Mouse (Mus musculus) inflammation-experienced regulatory T-cells, adult 16 weeks (primary cell): ENCODE results near the gene Tmem199. TPM values are rescaled to one million over a fixed set of nuclear protein-coding genes. Genes with fewer than 3 reads are reported as not detected.

Source experiments
- polyA plus RNA-seq: library from polyadenylated mRNA; unstranded; fragments of 100-300 nt; shearing (Covaris generic); gene quantifications from one replicate; pipeline ENCODE4 v1.2.1, GENCODE M21; 2017

Gene Tmem199
- 50.4 TPM for polyA plus RNA-seq

GRCm38 (mm10) chr11:78512025-78512957 lies at the start of gene Tmem199, which contains the start of gene Poldip2:
TSS of gene Tmem199 (minus strand) at chr11:78512172.
TSS of gene Poldip2 (plus strand) at chr11:78512193.

GRCm38 (mm10) chr11:78550168-78551058 lies 38.4 kb upstream of the Tmem199 start, which contains the start of gene Tmem97:
TSS of gene Tmem97 (minus strand) at chr11:78550777.

GRCm38 (mm10) chr11:78536080-78536689 lies 24.2 kb upstream of the Tmem199 start, which contains the start of the genes Tnfaip1 and Ift20:
TSS of gene Tnfaip1 (minus strand) at chr11:78536332.
TSS of gene Ift20 (plus strand) at chr11:78536361.

GRCm38 (mm10) chr11:78502909-78503650 lies 8.9 kb downstream of the Tmem199 start, which contains the start of gene Sebox:
TSS of gene Sebox (plus strand) at chr11:78503447.

GRCm38 (mm10) chr11:78499004-78499403 lies 13.0 kb downstream of the Tmem199 start, which contains the start of gene Vtn:
TSS of gene Vtn (plus strand) at chr11:78499091.

GRCm38 (mm10) chr11:78497544-78498522 lies 14.1 kb downstream of the Tmem199 start, which contains the start of gene Sarm1:
TSS of gene Sarm1 (minus strand) at chr11:78497754.

GRCm38 (mm10) chr11:78465568-78466180 lies 46.3 kb downstream of the Tmem199 start, which contains the start of gene Slc46a1:
TSS of gene Slc46a1 (plus strand) at chr11:78465697.

Other genes with a start within 250 kb of the Tmem199 start
- gene BC030499, start 221.3 kb downstream of the Tmem199 start, polyA plus RNA-seq = 0.30 TPM
- gene Spag5, start 210.6 kb downstream of the Tmem199 start, polyA plus RNA-seq = 2.6 TPM
- gene Aldoc, start 189.2 kb downstream of the Tmem199 start, polyA plus RNA-seq = 13.5 TPM
- gene Pigs, start 183.8 kb downstream of the Tmem199 start, polyA plus RNA-seq = 148 TPM
- gene Unc119, start 168.7 kb downstream of the Tmem199 start, polyA plus RNA-seq = 33.6 TPM
- gene Foxn1, start 125.6 kb downstream of the Tmem199 start, polyA plus RNA-seq = not detected
- gene Slc13a2, start 90.0 kb downstream of the Tmem199 start, polyA plus RNA-seq = not detected
- 2.4 TPM for gene Slc46a1, start 46.5 kb downstream of the Tmem199 start, polyA plus RNA-seq
- 2.2 TPM for gene Sarm1, start 14.4 kb downstream of the Tmem199 start, polyA plus RNA-seq
- not detected for gene Vtn, start 13.1 kb downstream of the Tmem199 start, polyA plus RNA-seq
- gene Sebox, start 8.7 kb downstream of the Tmem199 start, polyA plus RNA-seq = not detected
- gene Poldip2, start within 50 bp of the Tmem199 start, polyA plus RNA-seq = 41.5 TPM
- gene Tnfaip1, start 24.2 kb upstream of the Tmem199 start, polyA plus RNA-seq = 25.7 TPM
- gene Ift20, start 24.2 kb upstream of the Tmem199 start, polyA plus RNA-seq = 122 TPM
- gene Tmem97, start 38.6 kb upstream of the Tmem199 start, polyA plus RNA-seq = 14.1 TPM
- 12.2 TPM for gene Nlk, start 185.2 kb upstream of the Tmem199 start, polyA plus RNA-seq
- gene Ccnq, start 239.6 kb upstream of the Tmem199 start, polyA plus RNA-seq = 43.2 TPM